Mouse (Mus musculus): ENCODE data around the gene Gm20388.

DNA sequence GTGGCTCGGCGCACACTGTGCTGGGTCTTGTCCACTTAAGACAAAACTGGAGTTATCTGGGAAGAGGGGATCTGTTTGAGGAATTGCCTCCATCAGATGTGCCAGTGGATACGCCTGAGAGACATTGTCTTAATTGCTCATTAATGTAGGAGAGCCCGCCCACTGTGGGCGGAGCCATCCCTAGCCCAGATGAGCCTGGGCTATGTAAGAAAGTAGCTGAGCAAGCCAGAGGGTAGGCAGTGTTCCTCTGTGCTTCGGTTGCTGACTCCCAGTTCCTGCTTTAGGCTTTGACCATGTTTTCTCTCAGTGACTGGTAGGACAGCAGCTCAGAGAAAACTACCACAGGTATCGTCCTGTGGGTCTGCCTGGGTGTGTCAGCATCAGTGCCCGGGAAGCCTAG is 2923.8 kb downstream of the Gm20388 start:
- TF ChIP-seq POLR2A (IDR thresholded peaks at IDR 0.05; ENCODE audit: borderline replicate concordance, control insufficient read depth, low read depth, low read length) (no peak), CTCF (IDR thresholded peaks at IDR 0.05; ENCODE audit: control insufficient read depth, insufficient read depth, low read length) (no peak)

All from bone marrow, adult 2 months (tissue).